In the genomic region with DNA sequence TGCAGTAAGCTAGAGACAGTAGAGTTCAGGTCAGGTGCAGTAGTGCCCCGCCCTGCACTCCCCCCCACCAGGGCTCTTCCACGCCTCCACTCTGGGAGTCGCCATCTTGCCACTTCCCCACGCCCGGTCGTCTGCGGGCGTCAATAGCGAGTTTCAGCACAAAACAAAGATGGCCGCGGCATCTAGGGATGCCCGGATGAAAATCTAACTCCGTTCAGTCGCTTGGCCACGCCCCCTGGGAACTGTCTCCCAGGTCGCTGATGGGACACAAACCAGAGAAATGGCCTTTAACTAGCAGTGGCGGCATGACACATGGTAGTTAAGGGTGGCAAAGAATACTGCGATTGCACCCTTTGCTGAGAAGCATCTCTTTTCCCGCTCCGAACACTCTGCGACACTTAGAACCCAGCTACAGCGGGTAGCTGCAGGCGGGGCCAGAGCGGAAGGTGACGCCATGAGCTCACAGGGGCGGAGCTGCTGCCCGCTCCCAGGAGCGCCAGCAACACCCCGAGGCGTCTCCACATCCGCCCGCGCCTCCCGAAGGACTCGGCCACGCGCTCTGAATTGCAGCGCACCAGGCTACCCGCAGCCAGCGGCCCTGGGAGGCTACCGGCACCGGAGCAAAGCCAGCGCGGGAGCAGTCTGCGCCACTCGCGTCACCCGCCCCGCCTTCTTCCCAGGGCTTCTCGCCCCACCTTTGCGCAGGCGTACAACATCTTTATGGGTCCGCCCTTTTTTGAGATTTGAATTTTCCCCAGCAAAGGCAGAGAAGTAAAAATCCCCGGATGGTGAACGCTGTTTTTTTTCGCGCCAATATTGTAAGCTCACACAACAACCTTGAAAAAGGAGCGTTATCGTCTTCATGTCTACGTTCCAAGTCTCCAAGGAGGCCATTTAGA, we compare ENCODE assay signal across 8 mouse cellular contexts. TPM values are rescaled to one million over a fixed set of nuclear protein-coding genes. Genes with fewer than 3 reads are reported as not detected.
A peak's percentile ranks its signal among the peaks of the same experiment; 100 is the strongest.
DNase-seq lines count a peak whose midpoint lies in the region; ATAC-seq lines count a peak whose summit lies in the region.

No protein-coding gene starts in this region.

- peak; percentile 95 for DNase-seq in ZHBTc4 (ENCODE audit: low read depth, low spot score)
- DNase-seq in gastrocnemius, adult 8-10 months (ENCODE audit: low spot score in 2 of 2) = peak; percentile 75 to 86
- peak; percentile 70 for DNase-seq in hindlimb bud, embryonic 11.5 days (ENCODE audit: extremely low spot score, low read depth, low spot score)
- DNase-seq in left cerebral cortex, adult 9 months (ENCODE audit: low spot score in 2 of 2) = peak; percentile 83 to 90
- DNase-seq in right cerebral cortex, postnatal 14 days = peak; percentile 83
- DNase-seq in urinary bladder, postnatal 36 days (ENCODE audit: low spot score in 2 of 2) = peak; percentile 76 to 85

- peak; percentile 57 for ATAC-seq in common myeloid progenitor, adult 5-6 weeks (replicated peaks; ENCODE audit: low read depth, poor library complexity, severe bottlenecking)
- peak; percentile 56 for ATAC-seq in megakaryocyte progenitor cell, adult 5-6 weeks (replicated peaks; ENCODE audit: poor library complexity)

RNA-seq across cellular contexts. Expression of gene Hcfc1, which starts 1.3 kb away (rescaled TPM):
- total RNA-seq in common myeloid progenitor, adult 5-6 weeks (2017) = 73.4 and 91.9 TPM in 2 replicates
- 10 to 100 TPM; 29.8 to 34.0 (median 32.0) TPM for total RNA-seq in gastrocnemius, adult 8-10 months (2022)
- 125 and 129 TPM in 2 replicates for total RNA-seq in megakaryocyte progenitor cell, adult 5-6 weeks (2015)
- 52.3 and 61.8 TPM in 2 replicates for total RNA-seq in megakaryocyte progenitor cell, adult 5-6 weeks (2017)

RNA-seq across cellular contexts. Expression of gene Renbp, which starts 36.8 kb away (rescaled TPM):
- 10.2 and 14.4 TPM in 2 replicates for total RNA-seq in common myeloid progenitor, adult 5-6 weeks (2017)
- total RNA-seq in gastrocnemius, adult 8-10 months (2022) = 1 to 10 TPM in 3 of 4 experiments, under 1 TPM in 1; 0.87 to 2.3 (median 1.5) TPM
- 7.5 and 7.6 TPM in 2 replicates for total RNA-seq in megakaryocyte progenitor cell, adult 5-6 weeks (2015)
- total RNA-seq in megakaryocyte progenitor cell, adult 5-6 weeks (2017) = 17.6 and 33.4 TPM in 2 replicates

RNA-seq across cellular contexts. Expression of gene Naa10, which starts 45.7 kb away (rescaled TPM):
- 108 and 152 TPM in 2 replicates for total RNA-seq in common myeloid progenitor, adult 5-6 weeks (2017)
- total RNA-seq in gastrocnemius, adult 8-10 months (2022) = 10 to 100 TPM; 46.6 to 61.8 (median 47.7) TPM
- total RNA-seq in megakaryocyte progenitor cell, adult 5-6 weeks (2015) = 115 and 125 TPM in 2 replicates
- 169 and 186 TPM in 2 replicates for total RNA-seq in megakaryocyte progenitor cell, adult 5-6 weeks (2017)

RNA-seq across cellular contexts. Expression of gene Arhgap4, which starts 45.8 kb away (rescaled TPM):
- total RNA-seq in common myeloid progenitor, adult 5-6 weeks (2017) = 22.7 and 28.2 TPM in 2 replicates
- 1 to 10 TPM in 1 of 4 experiments, under 1 TPM in 3; 0.22 to 1.1 (median 0.57) TPM for total RNA-seq in gastrocnemius, adult 8-10 months (2022)
- total RNA-seq in megakaryocyte progenitor cell, adult 5-6 weeks (2015) = 21.8 and 25.2 TPM in 2 replicates
- total RNA-seq in megakaryocyte progenitor cell, adult 5-6 weeks (2017) = 39.2 and 40.1 TPM in 2 replicates

RNA-seq across cellular contexts. Expression of gene Irak1, which starts 56.3 kb away (rescaled TPM):
- total RNA-seq in common myeloid progenitor, adult 5-6 weeks (2017) = 42.8 and 54.9 TPM in 2 replicates
- 10 to 100 TPM; 34.9 to 39.0 (median 37.5) TPM for total RNA-seq in gastrocnemius, adult 8-10 months (2022)
- total RNA-seq in megakaryocyte progenitor cell, adult 5-6 weeks (2015) = 74.6 and 83.9 TPM in 2 replicates
- 53.9 and 57.1 TPM in 2 replicates for total RNA-seq in megakaryocyte progenitor cell, adult 5-6 weeks (2017)

Comparison
In these comparisons a context has a peak if more than half of its experiments do, and no peak if none do; other contexts are left out.
1. Peak in every context shown above with its lines: DNase-seq and ATAC-seq.